In genomic region chr2:114410717-114411116, GRCm38 (mm10) we compare ENCODE assay signal across 27 mouse cellular contexts.
"Had no signal": no experiment of that assay in that cellular context is flagged by ENCODE, and none has a peak within 500 bp of the region (broad histone marks: within the 10 kb centered on the region; RNA-seq: fewer than 3 reads in every experiment).

No protein-coding gene starts in this region.

- H3K27me3 ChIP-seq: heart, embryonic 12.5 days; hindbrain, embryonic 12.5 days; intestine, embryonic 15.5 days; liver, embryonic 13.5 days; liver, embryonic 15.5 days had no signal

- H3K4me2 ChIP-seq: heart, embryonic 12.5 days; hindbrain, embryonic 12.5 days; hindbrain, embryonic 14.5 days; intestine, embryonic 15.5 days; limb, embryonic 12.5 days; liver, embryonic 11.5 days; liver, embryonic 13.5 days; liver, embryonic 15.5 days had no signal

- H3K36me3 ChIP-seq: heart, embryonic 10.5 days; heart, embryonic 12.5 days; hindbrain, embryonic 10.5 days; hindbrain, embryonic 12.5 days; intestine, embryonic 15.5 days; limb, embryonic 10.5 days; limb, embryonic 12.5 days; liver, embryonic 13.5 days; liver, embryonic 15.5 days had no signal

- H3K4me3 ChIP-seq: heart, embryonic 10.5 days; heart, embryonic 12.5 days; hindbrain, embryonic 10.5 days; hindbrain, embryonic 12.5 days; intestine, embryonic 15.5 days; layer of hippocampus, adult 2 months; left cerebral cortex, adult 2 months; limb, embryonic 10.5 days; limb, embryonic 12.5 days; liver, embryonic 13.5 days; liver, embryonic 15.5 days had no signal

- H3K4me1 ChIP-seq: heart, embryonic 10.5 days; heart, embryonic 12.5 days; hindbrain, embryonic 10.5 days; hindbrain, embryonic 12.5 days; intestine, embryonic 15.5 days; liver, embryonic 13.5 days; liver, embryonic 15.5 days had no signal

- ATAC-seq: hindbrain, embryonic 16.5 days; inflammation-experienced regulatory T-cells, adult 6 months; intestine, embryonic 15.5 days; intestine, postnatal 0 days had no signal

- H3K9ac ChIP-seq: heart, embryonic 12.5 days; hindbrain, embryonic 12.5 days; hindbrain, embryonic 14.5 days; intestine, embryonic 15.5 days; limb, embryonic 12.5 days; liver, embryonic 13.5 days; liver, embryonic 15.5 days had no signal

- H3K9me3 ChIP-seq: heart, embryonic 10.5 days; heart, embryonic 12.5 days; hindbrain, embryonic 10.5 days; hindbrain, embryonic 12.5 days; intestine, embryonic 15.5 days; limb, embryonic 10.5 days; limb, embryonic 12.5 days; liver, embryonic 13.5 days; liver, embryonic 15.5 days had no signal

- DNase-seq: gastrocnemius, postnatal 10 days; gastrocnemius, postnatal 25 days; heart, adult 18-20 months; heart, postnatal 10 days; heart, postnatal 4 days; kidney, adult 18-20 months; kidney, adult 8-10 months; kidney, postnatal 10 days; kidney, postnatal 25 days; kidney, postnatal 4 days; liver; liver, embryonic 13.5 days had no signal

- H3K27ac ChIP-seq: heart, embryonic 10.5 days; hindbrain, embryonic 10.5 days; hindbrain, embryonic 12.5 days; hindbrain, embryonic 14.5 days; intestine, embryonic 15.5 days; layer of hippocampus, adult 2 months; left cerebral cortex, adult 2 months; limb, embryonic 10.5 days; limb, embryonic 12.5 days; liver, embryonic 13.5 days; liver, embryonic 15.5 days had no signal
